Mouse (Mus musculus) layer of hippocampus, adult 9-11 months (tissue): Measurements from ENCODE around the gene Gm45711.

Experiments
- DNase-seq: peaks from one replicate; pipeline ENCODE4 v3.0.0; 2022

Gene Gm45711

GRCm38 (mm10) chr8:104234573-104234972 lies 75.3 kb downstream of the Gm45711 start:
- DNase-seq: no peak

GRCm38 (mm10) chr8:104232919-104233318 lies 77.0 kb downstream of the Gm45711 start:
- DNase-seq: no peak

GRCm38 (mm10) chr8:104232039-104232438 lies 77.8 kb downstream of the Gm45711 start:
- no peak for DNase-seq
